Mouse (Mus musculus): ENCODE results near the gene Axin2.

The Axin2 gene

DNA sequence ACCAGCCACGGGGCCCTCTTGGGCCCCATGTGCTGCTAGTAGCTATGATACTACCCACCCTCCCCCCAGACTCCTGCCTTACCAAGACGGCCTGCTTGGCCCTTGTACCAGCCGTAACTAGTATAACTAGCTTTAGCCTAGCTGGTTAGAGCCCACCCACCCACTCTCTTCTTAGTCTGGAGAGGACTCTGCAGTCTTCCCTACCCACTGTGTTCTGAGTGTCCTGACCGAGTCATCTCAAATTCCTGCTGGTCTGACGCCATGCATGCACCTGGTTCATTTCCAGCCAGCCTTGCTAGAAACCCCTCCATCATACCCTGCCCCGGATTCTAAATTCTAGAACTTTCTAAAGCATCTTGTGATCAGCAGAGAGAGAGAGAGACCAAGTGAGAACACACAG lies 9.6 kb downstream of the Axin2 start:
- no peak for DNase-seq

- no peak for DNase-seq
These were observed 10.5 kb downstream of the Axin2 start for GRCm38 (mm10) chr11:108930612-108931011.

- DNase-seq, result peak; percentile 59
These were observed 13.7 kb downstream of the Axin2 start for GRCm38 (mm10) chr11:108933835-108934234.

DNA sequence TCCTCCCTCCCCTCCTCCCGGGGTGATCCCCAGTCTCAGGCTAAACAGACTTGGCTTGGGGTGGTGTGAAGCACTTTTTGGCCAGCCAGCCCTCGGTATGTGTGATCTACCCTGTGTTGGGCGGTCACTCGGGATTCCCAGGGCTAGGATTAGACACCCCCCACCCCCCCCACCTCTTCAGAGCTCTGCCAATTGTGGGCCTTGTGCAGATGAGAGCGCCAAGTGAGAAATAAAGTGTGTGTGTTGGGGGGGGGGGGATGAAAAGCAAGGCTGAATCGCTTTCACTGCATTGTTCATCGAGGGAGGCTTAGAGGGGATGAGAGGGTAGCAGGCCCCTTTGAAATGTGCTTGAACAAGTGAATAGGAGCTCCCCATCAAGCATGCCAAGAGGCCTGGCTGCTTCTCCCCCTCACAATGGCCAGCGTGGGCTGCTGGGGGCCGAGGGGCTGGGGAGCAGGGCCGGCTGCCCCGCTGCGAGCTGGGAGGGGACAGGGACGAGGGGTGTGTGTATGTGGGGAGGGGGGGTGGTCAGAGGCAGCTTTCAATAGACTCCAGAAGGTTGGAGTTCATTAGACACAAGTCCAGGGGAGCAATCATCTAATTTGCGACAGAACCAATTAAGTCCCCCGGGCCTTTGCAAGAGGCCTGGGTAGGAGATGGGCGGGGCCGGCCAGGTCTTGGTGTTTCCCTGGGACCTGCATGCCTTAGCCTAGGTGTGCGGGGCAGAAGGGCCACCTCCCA lies 15.1 kb downstream of the Axin2 start:
- DNase-seq, result no peak

GRCm38 (mm10) chr11:108936016-108936792 lies 16.1 kb downstream of the Axin2 start:
- no peak for DNase-seq

DNA sequence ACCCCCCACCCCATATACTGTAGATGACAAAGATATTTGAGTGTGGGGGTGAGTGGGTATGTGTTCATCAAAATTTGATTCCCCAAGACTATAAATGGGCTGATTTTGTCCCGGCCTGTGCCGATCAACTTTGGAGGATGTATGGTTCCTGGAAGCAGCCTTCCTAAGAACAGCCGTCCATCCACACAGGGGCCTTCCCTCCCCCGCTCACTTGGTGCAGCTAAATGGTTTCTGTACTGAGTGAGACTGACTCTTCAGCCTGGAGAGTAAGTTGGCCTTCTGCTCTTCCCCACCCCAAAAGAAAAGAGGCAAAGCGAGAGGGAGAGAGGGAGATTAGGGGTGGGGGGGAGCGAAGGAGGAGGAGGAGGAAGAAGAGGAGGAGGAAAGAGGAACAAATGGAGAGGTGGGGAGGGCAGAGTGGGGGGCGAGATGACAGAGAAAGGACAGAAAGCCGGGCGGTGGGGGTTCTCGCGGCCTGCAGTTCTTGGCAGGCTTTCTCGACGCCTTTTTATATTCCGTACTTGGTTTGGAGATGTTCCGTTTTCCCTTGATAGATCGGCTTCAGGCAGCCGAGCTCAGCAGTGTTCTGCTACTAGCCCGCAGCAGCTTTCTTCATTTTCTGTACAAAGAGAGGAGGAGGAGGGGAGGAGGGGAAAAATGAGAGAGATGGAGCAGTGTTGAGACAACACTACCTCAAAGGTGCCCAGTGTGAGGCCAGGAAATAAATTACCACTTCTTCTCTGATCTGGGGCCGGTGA lies 20.7 kb downstream of the Axin2 start:
- DNase-seq, result no peak

DNA sequence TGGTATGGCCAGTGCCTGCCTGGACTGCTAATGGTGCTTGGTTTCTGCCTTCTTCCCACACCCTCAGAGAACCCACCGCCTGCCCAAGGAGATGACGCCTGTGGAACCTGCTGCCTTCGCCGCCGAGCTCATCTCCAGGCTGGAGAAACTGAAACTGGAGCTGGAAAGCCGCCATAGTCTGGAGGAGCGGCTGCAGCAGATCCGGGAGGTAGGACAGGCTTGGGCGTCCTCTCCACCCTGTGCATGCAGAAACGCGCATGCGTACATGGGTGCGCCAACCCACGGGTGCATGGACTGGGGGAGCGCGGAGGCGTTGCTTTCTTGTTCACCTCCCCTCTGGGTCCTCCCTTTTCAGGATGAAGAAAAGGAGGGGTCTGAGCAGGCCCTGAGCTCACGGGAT lies 21.7 kb downstream of the Axin2 start:
- no peak for DNase-seq

DNA sequence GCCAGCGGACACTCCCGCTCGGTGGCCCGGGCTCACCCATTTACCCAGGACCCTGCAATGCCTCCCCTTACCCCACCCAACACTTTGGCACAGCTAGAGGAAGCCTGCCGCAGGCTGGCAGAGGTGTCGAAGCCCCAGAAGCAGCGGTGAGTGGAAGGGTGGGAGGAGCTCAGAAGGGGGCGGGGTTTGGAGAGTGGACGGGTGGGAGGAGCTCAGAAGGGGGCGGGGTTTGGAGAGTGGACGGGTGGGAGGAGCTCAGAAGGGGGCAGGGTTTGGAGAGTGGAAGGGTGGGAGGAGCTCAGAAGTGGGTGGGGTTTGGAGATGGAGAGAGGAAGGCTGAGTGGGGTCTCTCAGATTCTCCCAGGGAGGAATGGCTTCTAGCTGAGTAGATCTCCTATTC lies 23.6 kb downstream of the Axin2 start:
- no peak for DNase-seq

DNA sequence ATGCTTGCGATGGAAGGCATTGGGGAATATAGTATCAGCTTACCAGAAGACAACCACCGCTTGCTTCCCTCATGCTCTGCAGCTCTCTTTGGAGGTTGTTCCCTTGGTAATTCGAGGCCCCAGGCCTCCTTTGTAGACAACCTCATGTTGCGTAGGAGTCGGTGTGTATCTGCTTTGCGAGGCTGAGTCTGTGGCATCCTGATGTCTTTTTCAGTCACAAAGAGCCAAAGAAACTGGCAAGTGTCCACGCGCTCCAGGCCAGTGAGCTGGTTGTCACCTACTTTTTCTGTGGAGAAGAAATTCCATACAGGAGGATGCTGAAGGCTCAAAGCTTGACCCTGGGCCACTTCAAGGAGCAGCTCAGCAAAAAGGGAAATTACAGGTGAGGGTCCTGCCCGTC lies 25.5 kb downstream of the Axin2 start:
- no peak for DNase-seq

DNA sequence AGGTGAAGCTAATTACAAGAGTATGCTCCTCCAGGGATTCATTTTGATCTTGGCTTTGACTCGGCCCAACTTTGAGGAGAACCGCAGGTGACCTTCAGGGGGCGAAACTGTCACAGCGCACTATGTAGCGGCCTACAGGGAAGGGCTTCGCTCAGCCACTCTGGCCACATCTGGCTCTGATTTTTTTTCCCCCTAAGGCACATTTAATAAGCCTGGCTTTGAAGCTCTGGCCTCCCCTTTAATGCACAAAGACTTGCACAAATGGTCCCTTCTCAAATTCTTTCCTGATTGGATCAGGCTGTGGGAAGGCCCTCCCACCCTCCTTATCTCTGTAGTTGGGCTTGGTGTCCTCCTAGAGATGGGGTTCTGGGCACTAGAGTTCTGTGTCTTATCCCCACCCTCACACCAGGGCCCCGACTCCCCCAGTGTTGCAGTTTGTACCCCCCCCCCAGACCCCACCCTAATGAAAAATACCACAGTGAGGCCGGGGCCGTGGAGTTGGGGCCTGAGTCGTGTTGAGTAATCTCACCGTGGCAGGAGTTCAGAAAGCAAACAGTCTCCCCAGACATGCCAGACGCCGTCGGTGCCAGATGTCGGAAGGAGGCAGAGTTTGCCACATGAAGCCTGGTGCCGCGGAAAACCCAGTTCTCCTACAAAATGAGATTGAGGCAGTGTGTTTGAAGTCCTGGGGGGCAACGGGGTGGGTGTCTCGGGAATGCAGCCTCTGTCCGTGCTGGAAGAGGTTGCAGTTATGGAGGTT lies 27.5 kb downstream of the Axin2 start:
- peak; percentile 76 for DNase-seq

GRCm38 (mm10) chr11:108948501-108948900 lies 28.4 kb downstream of the Axin2 start:
- no peak for DNase-seq

GRCm38 (mm10) chr11:108948931-108949330 lies 28.8 kb downstream of the Axin2 start:
- no peak for DNase-seq

GRCm38 (mm10) chr11:108952343-108952742 lies 32.2 kb downstream of the Axin2 start:
- no peak for DNase-seq

- no peak for DNase-seq
These were observed 35.8 kb downstream of the Axin2 start for GRCm38 (mm10) chr11:108955943-108956342.

DNA sequence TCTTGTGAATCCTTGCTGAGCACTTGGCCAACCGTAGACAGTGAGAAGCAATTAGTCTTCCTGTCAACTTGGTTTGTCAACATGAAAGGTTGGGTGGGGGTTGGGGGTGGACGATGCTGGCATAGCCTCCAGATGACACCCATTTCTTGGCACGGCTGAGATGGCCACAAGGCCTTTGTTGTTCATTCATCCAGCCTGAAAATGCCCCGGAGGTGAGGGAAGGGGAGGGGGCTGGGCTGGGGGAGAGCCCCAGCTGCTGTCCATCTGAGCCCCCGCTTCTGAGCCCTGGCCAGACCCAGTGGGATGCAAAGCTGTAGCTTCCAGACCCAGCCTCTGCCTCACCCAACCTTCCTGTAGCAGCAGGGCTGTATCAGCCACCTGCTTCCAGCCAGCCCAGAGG lies 38.2 kb downstream of the Axin2 start:
- DNase-seq, result no peak

- DNase-seq, result no peak
These were observed 39.0 kb downstream of the Axin2 start for GRCm38 (mm10) chr11:108959196-108959595.

- DNase-seq, result peak; percentile 31
These were observed 41.5 kb downstream of the Axin2 start for GRCm38 (mm10) chr11:108961651-108962065.

GRCm38 (mm10) chr11:108963476-108964232 lies 43.5 kb downstream of the Axin2 start:
- no peak for DNase-seq

GRCm38 (mm10) chr11:108965740-108966139 lies 45.6 kb downstream of the Axin2 start:
- no peak for DNase-seq

- DNase-seq, result no peak
These were observed 53.3 kb downstream of the Axin2 start for GRCm38 (mm10) chr11:108973459-108973858.

DNA sequence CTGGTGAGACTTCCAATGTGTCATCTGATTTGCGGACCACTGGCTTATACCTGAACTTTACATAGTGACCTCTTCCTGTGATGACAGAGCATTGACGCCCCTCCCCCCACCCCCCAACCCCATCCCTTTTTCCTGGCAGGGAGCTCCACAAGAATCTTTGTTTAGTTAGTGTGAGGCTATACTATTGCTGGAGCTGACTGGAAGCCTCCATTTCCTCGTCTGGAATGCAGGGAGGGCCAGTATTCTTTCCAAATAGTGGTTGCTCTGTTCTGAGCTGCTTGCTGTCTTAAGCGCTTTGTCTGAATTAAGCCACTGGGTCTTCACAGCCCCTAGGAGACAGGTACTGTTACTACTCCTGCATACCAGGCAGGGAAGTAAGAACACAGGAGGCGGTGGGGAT lies 53.7 kb downstream of the Axin2 start:
- DNase-seq, result no peak

- no peak for DNase-seq
These were observed 55.4 kb downstream of the Axin2 start for GRCm38 (mm10) chr11:108975583-108975982.
